Mouse (Mus musculus): ENCODE measurements at regions not wholly inside any gene's neighbourhood (a gene's known extent, or its start where the extent isn't known, plus 50 kb on each side); places are given as distances from the start of the nearest gene placed in this dataset.

- no peak for DNase-seq
These were observed 345.1 kb downstream of the Wdr11 start for GRCm38 (mm10) chr7:129936731-129937130.

- no peak for DNase-seq
These were observed 346.1 kb downstream of the Wdr11 start for GRCm38 (mm10) chr7:129937715-129938114.

GRCm38 (mm10) chr7:129938141-129938540 lies 346.5 kb downstream of the Wdr11 start:
- no peak for DNase-seq

- no peak for DNase-seq
These were observed 347.6 kb downstream of the Wdr11 start for GRCm38 (mm10) chr7:129939266-129939665.

- DNase-seq: no peak
These were observed 349.8 kb downstream of the Wdr11 start for GRCm38 (mm10) chr7:129941311-129942029.

GRCm38 (mm10) chr7:129948613-129949110 lies 357.0 kb downstream of the Wdr11 start:
- DNase-seq: peak in 1 of 2 experiments; percentile 15

- peak in 1 of 2 experiments; percentile 71 for DNase-seq
These were observed 358.8 kb downstream of the Wdr11 start for GRCm38 (mm10) chr7:129950456-129950855.

- DNase-seq: no peak
These were observed 366.7 kb downstream of the Wdr11 start for GRCm38 (mm10) chr7:129958379-129958778.

GRCm38 (mm10) chr7:129962575-129962974 lies 370.9 kb downstream of the Wdr11 start:
- DNase-seq: no peak

- no peak for DNase-seq
These were observed 372.5 kb downstream of the Wdr11 start for GRCm38 (mm10) chr7:129964192-129964591.

GRCm38 (mm10) chr7:129965281-129966051 lies 373.8 kb downstream of the Wdr11 start:
- DNase-seq: peak in 1 of 2 experiments; percentile 37

- no peak for DNase-seq
These were observed 375.1 kb downstream of the Wdr11 start for GRCm38 (mm10) chr7:129966771-129967170.

GRCm38 (mm10) chr7:129970201-129970600 lies 378.5 kb downstream of the Wdr11 start:
- no peak for DNase-seq

GRCm38 (mm10) chr7:129974206-129974605 lies 382.5 kb downstream of the Wdr11 start:
- no peak for DNase-seq

- no peak for DNase-seq
These were observed 383.2 kb downstream of the Wdr11 start for GRCm38 (mm10) chr7:129974837-129975236.

GRCm38 (mm10) chr7:129975781-129976514 lies 384.3 kb downstream of the Wdr11 start:
- no peak for DNase-seq

GRCm38 (mm10) chr7:129978576-129978975 lies 386.9 kb downstream of the Wdr11 start:
- no peak for DNase-seq

GRCm38 (mm10) chr7:129979337-129979736 lies 387.7 kb downstream of the Wdr11 start:
- DNase-seq: no peak

- no peak for DNase-seq
These were observed 388.8 kb downstream of the Wdr11 start for GRCm38 (mm10) chr7:129980501-129980900.

- DNase-seq: no peak
These were observed 390.7 kb downstream of the Wdr11 start for GRCm38 (mm10) chr7:129982411-129982810.

GRCm38 (mm10) chr7:129983601-129984120 lies 392.0 kb downstream of the Wdr11 start:
- no peak for DNase-seq

- peak in 1 of 2 experiments; percentile 38 for DNase-seq
These were observed 392.7 kb downstream of the Wdr11 start for GRCm38 (mm10) chr7:129984367-129984766.

- DNase-seq: no peak
These were observed 395.5 kb downstream of the Wdr11 start for GRCm38 (mm10) chr7:129987119-129987665.

All from kidney, postnatal 25 days (tissue).